Mouse (Mus musculus) embryo, embryonic 10.5 days (tissue): ENCODE data around the gene Pdp2.
"Not testable (repeated sequence)": the region's sequence is repeated elsewhere in the genome, so short reads cannot be mapped to it uniquely, and the experiment has no call there.

Experiments used
- DNase-seq: peaks from one replicate; pipeline ENCODE4 v3.0.0-alpha.2; 2015; ENCODE audit warnings: low spot score

Gene Pdp2

GRCm38 (mm10) chr8:104591133-104591834, at the start of gene Pdp2:
Gene Pdp2 (plus strand): TSS chr8:104591451.
- DNase-seq, result peak; percentile 96

GRCm38 (mm10) chr8:104541515-104541880, 49.8 kb upstream of the Pdp2 start:
- no peak for DNase-seq

- DNase-seq, result no peak
These were observed 49.1 kb upstream of the Pdp2 start for GRCm38 (mm10) chr8:104542160-104542559.

- no peak for DNase-seq
These were observed 47.7 kb upstream of the Pdp2 start for GRCm38 (mm10) chr8:104543440-104544045.

- no peak for DNase-seq
These were observed 36.1 kb upstream of the Pdp2 start for GRCm38 (mm10) chr8:104555191-104555590.

GRCm38 (mm10) chr8:104557226-104557625, 34.0 kb upstream of the Pdp2 start:
- DNase-seq, result no peak

- DNase-seq, result no peak
These were observed 30.5 kb upstream of the Pdp2 start for GRCm38 (mm10) chr8:104560731-104561130.

GRCm38 (mm10) chr8:104564633-104565456, 26.4 kb upstream of the Pdp2 start:
- DNase-seq, result peak; percentile 93

- DNase-seq, result no peak
These were observed 25.8 kb upstream of the Pdp2 start for GRCm38 (mm10) chr8:104565457-104565798.

GRCm38 (mm10) chr8:104569559-104569958, 21.7 kb upstream of the Pdp2 start:
- peak; percentile 50 for DNase-seq

- peak; percentile 95 for DNase-seq
These were observed 20.6 kb upstream of the Pdp2 start for GRCm38 (mm10) chr8:104570436-104571343.

GRCm38 (mm10) chr8:104576820-104577219, 14.4 kb upstream of the Pdp2 start:
- no peak for DNase-seq

- DNase-seq, result not testable (repeated sequence)
These were observed 13.6 kb upstream of the Pdp2 start for GRCm38 (mm10) chr8:104577606-104578005.

- no peak for DNase-seq
These were observed 6.7 kb upstream of the Pdp2 start for GRCm38 (mm10) chr8:104584522-104584921.

GRCm38 (mm10) chr8:104590284-104590683, 967 bp upstream of the Pdp2 start:
- DNase-seq, result no peak

- DNase-seq, result no peak
These were observed 605 bp downstream of the Pdp2 start for GRCm38 (mm10) chr8:104591856-104592255.

- no peak for DNase-seq
These were observed 1.3 kb downstream of the Pdp2 start for GRCm38 (mm10) chr8:104592566-104592965.

- no peak for DNase-seq
These were observed 2.5 kb downstream of the Pdp2 start for GRCm38 (mm10) chr8:104593536-104594325.

- DNase-seq, result no peak
These were observed 3.5 kb downstream of the Pdp2 start for GRCm38 (mm10) chr8:104594611-104595362.

GRCm38 (mm10) chr8:104595773-104596536, 4.7 kb downstream of the Pdp2 start:
- DNase-seq, result no peak
